Mouse (Mus musculus) bone marrow macrophage, adult 2 months (primary cell): ENCODE results near the gene Atp2b4. TPM values are rescaled to one million over a fixed set of nuclear protein-coding genes. Genes with fewer than 3 reads are reported as not detected.

Experiments used
- H3K27ac ChIP-seq: 2 replicates; pipeline ENCODE4 v1.5.1; 2012; ENCODE audit warnings: low read depth, low read length; ENCODE audit not compliant: insufficient read depth
- H3K4me1 ChIP-seq: 2 replicates; pipeline ENCODE4 v1.6.1; 2012; ENCODE audit warnings: low read length; ENCODE audit not compliant: control insufficient read depth, insufficient read depth
- H3K4me3 ChIP-seq: 2 replicates; pipeline ENCODE4 v1.5.1; 2012; ENCODE audit warnings: mild to moderate bottlenecking, low read length, moderate library complexity; ENCODE audit not compliant: insufficient read depth
- CTCF ChIP-seq: IDR thresholded peaks from 2 replicates; pipeline ENCODE4 v1.5.1; 2012; ENCODE audit warnings: low read depth, mild to moderate bottlenecking, low read length, moderate library complexity
- POLR2A ChIP-seq: IDR thresholded peaks from 2 replicates; pipeline ENCODE4 v1.6.1; 2012; ENCODE audit warnings: mild to moderate bottlenecking, low read depth, low read length, borderline replicate concordance
- polyA plus RNA-seq: library from polyadenylated mRNA; stranded (reverse); fragments of >200 nt; gene quantifications from 2 replicates; pipeline ENCODE4 v1.2.4, GENCODE M21; 2012; ENCODE audit not compliant: missing spikeins, insufficient read depth, insufficient read length

Atp2b4 gene
- polyA plus RNA-seq, 1 experiment = 3.7 TPM

GRCm38 (mm10) chr1:133697935-133698620 is 102.8 kb downstream of the Atp2b4 start:
- no peak overlapping the region for H3K4me3 ChIP-seq
- no peaks in the 10 kb centered on the region for H3K4me1 ChIP-seq
- TF ChIP-seq CTCF (no peak), POLR2A (no peak)
- no peak overlapping the region for H3K27ac ChIP-seq

- Histone ChIP-seq H3K4me1 (no peaks in the 10 kb centered on the region), H3K4me3 (no peak overlapping the region), H3K27ac (no peak overlapping the region)
- TF ChIP-seq CTCF = no peak
- no peak for TF ChIP-seq POLR2A
These were observed 104.9 kb downstream of the Atp2b4 start for GRCm38 (mm10) chr1:133695901-133696300.

GRCm38 (mm10) chr1:133694876-133695275 is 106.0 kb downstream of the Atp2b4 start:
- no peaks in the 10 kb centered on the region for H3K4me1 ChIP-seq
- no peak for TF ChIP-seq POLR2A
- TF ChIP-seq CTCF = no peak
- no peak overlapping the region for H3K4me3 ChIP-seq
- no peak overlapping the region for H3K27ac ChIP-seq

- TF ChIP-seq CTCF (no peak), POLR2A (no peak)
- H3K4me1 ChIP-seq = no peaks in the 10 kb centered on the region
- H3K27ac ChIP-seq = no peak overlapping the region
- no peak overlapping the region for H3K4me3 ChIP-seq
These were observed 106.5 kb downstream of the Atp2b4 start for GRCm38 (mm10) chr1:133694301-133694700.

- no peaks in the 10 kb centered on the region for H3K4me1 ChIP-seq
- H3K4me3 ChIP-seq = no peak overlapping the region
- TF ChIP-seq POLR2A (no peak), CTCF (no peak)
- no peak overlapping the region for H3K27ac ChIP-seq
These were observed 107.2 kb downstream of the Atp2b4 start for GRCm38 (mm10) chr1:133693536-133694114.

GRCm38 (mm10) chr1:133692195-133692594 is 108.6 kb downstream of the Atp2b4 start:
- no peak for TF ChIP-seq POLR2A
- TF ChIP-seq CTCF = no peak
- no peak overlapping the region for H3K4me3 ChIP-seq
- H3K27ac ChIP-seq = no peak overlapping the region
- no peaks in the 10 kb centered on the region for H3K4me1 ChIP-seq

- TF ChIP-seq CTCF (no peak), POLR2A (no peak)
- Histone ChIP-seq H3K27ac (no peak overlapping the region), H3K4me1 (peaks cover 2% of the 10 kb centered on the region), H3K4me3 (no peak overlapping the region)
These were observed 109.8 kb downstream of the Atp2b4 start for GRCm38 (mm10) chr1:133691046-133691445.

GRCm38 (mm10) chr1:133689897-133690296 is 110.9 kb downstream of the Atp2b4 start, which contains the start of gene Lax1:
Gene Lax1 (minus strand): TSS chr1:133690108.
- Histone ChIP-seq H3K27ac (no peak within 1 kb of the TSS), H3K4me1 (peaks cover 8% of the 10 kb centered on the region), H3K4me3 (no peak within 1 kb of the TSS)
- no peak for TF ChIP-seq POLR2A
- TF ChIP-seq CTCF = no peak

GRCm38 (mm10) chr1:133688301-133688700 is 112.5 kb downstream of the Atp2b4 start:
- Histone ChIP-seq H3K27ac (no peak overlapping the region), H3K4me3 (no peak overlapping the region)

GRCm38 (mm10) chr1:133685749-133686519 is 114.9 kb downstream of the Atp2b4 start:
- Histone ChIP-seq H3K27ac (peak overlapping the region; percentile 22; the same call in 1 of the 2 replicates), H3K4me3 (no peak overlapping the region), H3K4me1 (peaks cover 8% of the 10 kb centered on the region)
- TF ChIP-seq CTCF = no peak
- no peak for TF ChIP-seq POLR2A

More at GRCm38 (mm10) chr1:133688301-133688700, 112.5 kb downstream of the Atp2b4 start:
- TF ChIP-seq POLR2A = no peak
- no peak for TF ChIP-seq CTCF
- peaks cover 8% of the 10 kb centered on the region for H3K4me1 ChIP-seq
